Mouse (Mus musculus): ENCODE results near the gene Cipc. TPM values are rescaled to one million over a fixed set of nuclear protein-coding genes. Genes with fewer than 3 reads are reported as not detected.

Gene Cipc
- polyA plus RNA-seq, 1 experiment from 2014 or later = 34.8 TPM

DNA sequence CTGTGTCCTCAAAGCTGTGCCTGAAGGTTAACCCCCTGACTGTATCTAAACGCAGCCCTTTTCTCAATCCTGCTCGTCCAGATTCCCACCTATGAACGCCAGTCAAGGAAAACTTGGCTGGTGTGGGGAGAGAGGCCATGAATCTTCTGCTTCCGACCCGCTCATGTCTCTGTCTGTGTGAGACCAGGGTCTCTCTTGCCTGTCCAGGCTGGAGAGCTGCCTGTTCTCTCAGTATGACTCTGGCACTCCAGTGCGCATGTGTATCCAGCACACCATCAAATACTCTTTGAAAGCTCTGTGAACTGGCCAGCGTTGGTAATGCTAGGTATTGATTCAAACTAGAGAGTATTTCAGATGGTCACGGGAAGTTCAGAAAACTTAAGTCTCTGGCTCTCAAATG is 3.4 kb upstream of the Cipc start:
- CTCF ChIA-PET = interaction anchor here (1.1 to 3.4 kb wide), 3 partner anchors 9 to 228 kb away, joined by 3 to 12 read pairs (median 5); no protein-coding TSS in a partner anchor
- POLR2A ChIA-PET = no interaction called here
- TF ChIP-seq CTCF (IDR thresholded peaks at IDR 0.05) = no peak
- no peaks in the 10 kb centered on the region for H3K27me3 ChIP-seq
- in situ Hi-C loops (cut with MboI; ENCODE audit: low pct_unique_long_range_greater_than_20kb) = loop anchor here (5.0 kb wide), 1 partner anchor 171 kb away; no protein-coding TSS in a partner anchor
- ATAC-seq (no peak), DNase-seq (ENCODE audit: low read depth, low spot score) (no peak)

DNA sequence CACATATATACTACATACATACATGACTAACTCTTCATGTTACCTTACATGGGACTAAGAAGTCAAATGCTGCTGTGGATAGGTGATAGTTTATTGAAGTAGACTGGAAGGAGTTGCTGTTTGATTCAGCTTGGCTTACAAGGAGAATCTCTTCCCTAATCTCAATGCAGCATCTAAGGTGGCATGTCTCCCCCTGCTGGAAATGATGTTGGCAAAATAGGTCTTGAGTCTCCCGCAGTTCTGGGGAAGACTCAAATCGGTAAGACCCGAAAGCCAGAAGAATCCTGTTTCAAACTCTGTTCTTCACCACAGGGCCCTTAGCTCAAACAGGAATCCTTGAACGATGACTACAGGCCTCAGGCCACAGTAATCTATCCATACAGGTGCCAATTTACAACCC is 1.7 kb upstream of the Cipc start:
- POLR2A ChIA-PET = interaction anchor here (1.2 to 1.3 kb wide), 2 partner anchors 22 to 175 kb away, joined by 3 to 4 read pairs; no protein-coding TSS in a partner anchor
- DNase-seq (ENCODE audit: low read depth, low spot score) = no peak
- no peak for TF ChIP-seq CTCF (IDR thresholded peaks at IDR 0.05)
- in situ Hi-C loops (cut with MboI; ENCODE audit: low pct_unique_long_range_greater_than_20kb) = no loop called here
- H3K27me3 ChIP-seq = no peaks in the 10 kb centered on the region
- CTCF ChIA-PET = interaction anchor here (0.7 to 2.3 kb wide), 12 partner anchors 9 to 177 kb away, joined by 3 to 15 read pairs (median 4); no protein-coding TSS in a partner anchor
- ATAC-seq = no peak

DNA sequence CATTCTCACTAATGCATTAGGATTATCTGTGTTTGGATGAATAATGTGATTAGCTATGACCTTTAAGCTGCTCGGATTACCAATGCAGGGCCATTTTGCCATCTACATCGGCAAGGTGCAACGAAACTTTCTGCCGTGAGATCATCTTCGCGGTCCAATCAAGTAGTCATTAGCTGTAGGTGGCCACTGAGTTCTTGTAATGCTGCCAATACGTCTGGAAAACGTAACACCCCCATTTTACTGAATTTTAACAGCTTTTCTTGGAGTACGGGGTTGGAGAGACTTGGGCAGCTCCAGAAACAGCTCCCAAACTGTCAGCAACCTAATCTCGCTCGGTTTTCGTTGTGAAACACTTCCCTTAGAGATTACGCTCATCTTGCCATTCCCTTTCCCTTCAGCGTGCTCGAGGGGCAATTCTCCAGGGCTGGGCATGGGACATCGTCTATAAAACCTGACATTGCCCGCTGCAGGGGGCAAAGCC is 502 bp upstream of the Cipc start:
- TF ChIP-seq CTCF (IDR thresholded peaks at IDR 0.05) = no peak
- in situ Hi-C loops (cut with MboI; ENCODE audit: low pct_unique_long_range_greater_than_20kb) = no loop called here
- ChIA-PET POLR2A (interaction anchor here (1.2 kb wide), 1 partner anchor 176 kb away, joined by 4 read pairs; no protein-coding TSS in a partner anchor), CTCF (interaction anchor here (0.9 to 2.3 kb wide), 3 partner anchors 22 to 176 kb away, joined by 3 to 15 read pairs (median 7); no protein-coding TSS in a partner anchor)
- no peaks in the 10 kb centered on the region for H3K27me3 ChIP-seq
- DNase-seq (ENCODE audit: low read depth, low spot score) (no peak), ATAC-seq (no peak)

DNA sequence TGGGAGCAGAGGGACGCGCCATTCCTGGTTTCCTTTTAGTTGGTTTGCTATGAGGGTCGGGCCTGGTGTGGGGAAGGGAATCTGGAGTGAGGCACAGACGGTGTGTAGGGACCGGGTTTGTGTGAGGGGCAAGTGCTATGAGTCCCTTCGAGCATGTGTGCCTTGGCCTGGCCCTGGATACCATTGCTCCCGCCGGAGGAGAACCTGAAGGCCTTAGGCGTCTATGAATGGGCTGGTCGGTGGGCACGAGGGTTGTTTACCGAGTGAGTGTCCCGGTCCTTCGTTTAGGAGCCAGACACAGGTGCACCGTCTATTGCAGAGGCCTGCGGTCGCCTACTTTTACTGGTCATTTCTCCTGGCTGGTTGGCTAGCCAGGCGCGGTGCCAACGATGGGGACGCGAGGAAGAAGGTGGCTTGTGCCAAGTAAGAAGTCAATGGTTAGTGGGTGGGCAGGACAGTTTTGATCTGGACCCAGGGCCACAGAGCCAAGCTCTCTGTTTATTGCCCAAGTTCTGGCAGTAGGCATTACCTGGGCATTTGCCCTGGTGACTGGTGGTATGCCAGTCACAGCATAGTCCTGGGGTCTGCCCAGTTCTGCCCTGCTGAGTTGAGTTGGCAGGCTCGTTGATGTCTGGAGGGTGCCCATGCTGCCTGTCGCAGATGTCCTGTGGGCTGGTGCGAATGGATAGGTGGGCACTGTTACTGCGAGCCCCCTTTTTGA is 998 bp downstream of the Cipc start:
- ATAC-seq (no peak), DNase-seq (ENCODE audit: low read depth, low spot score) (no peak)
- no peaks in the 10 kb centered on the region for H3K27me3 ChIP-seq
- ChIA-PET CTCF (no interaction called here), POLR2A (no interaction called here)
- TF ChIP-seq CTCF (IDR thresholded peaks at IDR 0.05) = no peak
- in situ Hi-C loops (cut with MboI; ENCODE audit: low pct_unique_long_range_greater_than_20kb) = no loop called here

DNA sequence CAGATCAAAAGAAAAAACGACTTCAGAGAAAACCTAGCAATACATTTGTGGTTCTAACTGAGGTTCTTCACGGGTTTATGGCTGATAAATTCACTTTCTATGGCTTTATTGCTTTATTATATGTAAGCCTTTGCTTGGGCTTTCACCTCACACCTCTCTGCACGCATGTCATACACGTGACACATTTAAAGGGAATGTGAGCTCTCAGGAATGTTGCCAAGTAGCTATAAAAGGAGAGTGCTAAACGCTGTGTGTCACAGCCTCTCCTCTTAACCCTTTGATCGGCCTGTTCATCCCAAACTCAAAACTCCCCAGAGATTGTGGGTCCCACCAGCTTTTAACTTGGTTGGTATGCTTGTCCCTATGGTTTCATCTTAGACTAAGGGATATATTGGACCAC is 1.8 kb downstream of the Cipc start:
- POLR2A ChIA-PET = no interaction called here
- no peaks in the 10 kb centered on the region for H3K27me3 ChIP-seq
- CTCF ChIA-PET = interaction anchor here (0.8 kb wide), 1 partner anchor 63 kb away, joined by 3 read pairs; no protein-coding TSS in a partner anchor
- in situ Hi-C loops (cut with MboI; ENCODE audit: low pct_unique_long_range_greater_than_20kb) = no loop called here
- DNase-seq (ENCODE audit: low read depth, low spot score) = no peak
- TF ChIP-seq CTCF (IDR thresholded peaks at IDR 0.05) = no peak
- ATAC-seq = peak; percentile 37

DNA sequence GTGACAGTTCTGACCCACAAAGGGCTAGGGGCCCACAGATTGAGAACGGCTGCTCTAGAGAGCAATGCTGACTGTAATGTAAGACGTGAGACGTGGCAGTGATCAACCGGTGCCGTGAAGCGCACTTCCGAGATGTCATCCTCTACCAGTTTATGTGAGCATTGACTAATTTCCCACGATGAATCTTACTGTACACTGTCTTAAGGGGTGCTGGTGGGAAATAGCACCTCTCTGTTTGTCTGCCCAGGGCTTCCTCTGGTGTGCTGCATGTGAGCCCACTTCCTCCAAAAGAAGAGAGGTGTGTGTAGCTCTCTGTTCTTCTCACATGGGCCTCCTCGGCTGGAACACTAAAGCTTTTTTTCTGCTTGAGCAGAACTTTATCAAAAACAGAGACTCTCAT is 2.7 kb downstream of the Cipc start:
- in situ Hi-C loops (cut with MboI; ENCODE audit: low pct_unique_long_range_greater_than_20kb) = no loop called here
- DNase-seq (ENCODE audit: low read depth, low spot score) (no peak), ATAC-seq (no peak)
- ChIA-PET POLR2A (no interaction called here), CTCF (no interaction called here)
- H3K27me3 ChIP-seq = no peaks in the 10 kb centered on the region
- no peak for TF ChIP-seq CTCF (IDR thresholded peaks at IDR 0.05)

DNA sequence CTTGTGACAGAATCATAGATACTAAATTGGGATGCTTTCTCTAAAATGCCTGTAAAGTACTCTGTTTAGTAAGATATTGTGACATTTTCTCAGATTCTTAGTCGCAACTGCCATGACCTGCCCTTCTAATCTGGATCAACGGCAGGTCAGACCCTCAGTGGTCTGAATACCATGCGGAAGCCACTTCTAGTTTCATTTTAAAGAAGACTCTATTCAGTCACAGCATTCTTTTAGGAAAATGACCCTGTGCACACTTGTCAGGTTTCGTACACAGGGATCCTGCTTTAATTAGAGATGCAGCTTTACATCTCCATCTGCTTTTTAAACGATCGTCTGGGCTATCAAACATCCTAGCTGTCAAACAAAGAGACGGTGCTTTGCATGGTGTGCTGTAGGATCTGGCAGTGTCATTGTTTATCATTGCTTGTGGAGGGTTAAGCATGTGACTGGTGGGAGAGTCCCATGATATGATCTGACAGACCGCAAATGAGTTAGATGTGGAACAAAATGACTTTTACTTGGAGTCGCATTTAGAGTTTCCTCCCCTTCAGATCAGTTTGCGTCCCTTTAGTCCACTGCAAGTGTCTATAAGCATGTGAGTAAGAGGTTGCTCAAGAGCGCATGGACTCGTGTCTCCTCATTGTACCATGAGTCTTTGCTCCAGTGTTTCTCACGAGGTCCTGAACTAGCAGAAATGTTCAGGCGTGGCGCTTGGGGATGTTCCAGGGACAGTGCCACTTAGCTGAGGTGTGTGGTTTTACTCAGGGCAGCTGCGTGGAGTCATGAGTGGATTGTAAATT is 3.5 kb downstream of the Cipc start:
- ChIA-PET POLR2A (no interaction called here), CTCF (no interaction called here)
- ATAC-seq (no peak), DNase-seq (ENCODE audit: low read depth, low spot score) (no peak)
- H3K27me3 ChIP-seq = no peaks in the 10 kb centered on the region
- TF ChIP-seq CTCF (IDR thresholded peaks at IDR 0.05) = no peak
- in situ Hi-C loops (cut with MboI; ENCODE audit: low pct_unique_long_range_greater_than_20kb) = no loop called here

DNA sequence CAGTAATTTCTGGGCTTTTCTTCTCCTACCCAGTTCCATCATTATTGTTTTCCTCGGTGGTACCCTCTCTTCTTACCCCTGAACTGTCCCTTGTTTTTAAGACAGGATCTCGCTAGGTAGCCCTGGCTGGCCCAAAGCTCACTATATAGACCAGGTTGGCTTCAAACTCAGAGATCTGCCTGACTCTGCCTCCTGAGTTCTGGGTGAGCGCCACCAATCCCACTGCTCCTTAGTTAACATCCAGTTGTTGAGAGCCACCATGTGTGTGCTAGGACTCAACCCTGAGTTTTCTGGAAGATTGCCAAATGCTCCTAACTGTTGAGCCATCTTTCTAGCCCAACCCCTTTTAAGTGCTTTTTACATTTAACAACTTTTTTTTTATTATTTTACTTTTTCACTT is 4.1 kb downstream of the Cipc start:
- no peak for TF ChIP-seq CTCF (IDR thresholded peaks at IDR 0.05)
- ChIA-PET CTCF (no interaction called here), POLR2A (no interaction called here)
- no peak for ATAC-seq
- no peaks in the 10 kb centered on the region for H3K27me3 ChIP-seq
- DNase-seq (ENCODE audit: low read depth, low spot score) = no peak
- in situ Hi-C loops (cut with MboI; ENCODE audit: low pct_unique_long_range_greater_than_20kb) = no loop called here

DNA sequence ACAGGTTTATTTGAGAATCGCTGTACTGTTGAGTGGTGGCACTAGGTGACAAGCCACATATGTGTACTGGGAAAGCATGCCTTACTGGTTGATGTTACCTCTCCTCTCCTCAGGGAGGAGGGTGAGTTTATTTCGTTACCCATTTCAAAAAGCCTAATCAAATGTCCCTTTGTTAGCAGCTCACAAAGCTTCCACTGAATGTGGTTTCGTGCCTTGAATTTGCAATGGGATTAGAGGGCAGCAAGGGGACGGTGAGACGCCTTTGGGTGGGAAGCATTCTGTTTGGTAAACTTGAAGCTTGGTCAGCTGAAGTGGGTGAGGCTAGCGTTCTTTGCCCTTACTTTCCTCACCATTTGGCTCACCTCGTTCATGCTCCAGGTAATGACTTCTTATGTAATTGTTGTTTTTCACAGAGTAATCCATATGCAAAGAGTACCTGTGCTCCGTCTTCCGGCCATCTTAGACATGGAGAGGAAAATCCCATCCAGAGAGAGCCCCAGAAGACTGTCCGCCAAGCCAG is 5.5 kb downstream of the Cipc start:
- DNase-seq (ENCODE audit: low read depth, low spot score) = no peak
- CTCF ChIA-PET = interaction anchor here (1.0 to 1.6 kb wide), 2 partner anchors 13 to 22 kb away, joined by 3 read pairs; no protein-coding TSS in a partner anchor
- no peak for TF ChIP-seq CTCF (IDR thresholded peaks at IDR 0.05)
- no peak for ATAC-seq
- POLR2A ChIA-PET = no interaction called here
- H3K27me3 ChIP-seq = no peaks in the 10 kb centered on the region
- in situ Hi-C loops (cut with MboI; ENCODE audit: low pct_unique_long_range_greater_than_20kb) = no loop called here

DNA sequence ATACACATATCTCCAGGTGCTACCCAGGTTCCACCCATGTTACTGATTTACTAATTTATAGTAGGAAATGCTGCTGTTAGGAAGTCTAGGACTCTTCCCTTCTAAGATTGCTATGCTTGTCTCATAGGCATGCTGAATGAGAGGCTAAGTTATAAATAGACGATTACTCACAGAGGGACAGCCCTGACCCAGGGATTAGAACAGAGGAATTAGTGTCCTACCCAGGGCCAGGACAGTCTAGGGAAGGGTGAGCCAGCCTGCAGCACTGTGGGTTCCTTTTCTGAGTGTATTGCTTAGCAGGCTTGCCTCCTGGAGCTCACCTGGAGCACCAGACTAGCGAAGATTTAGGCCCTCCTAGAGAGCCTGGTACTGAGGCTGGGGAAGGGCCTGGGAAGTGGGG is 9.1 kb downstream of the Cipc start:
- H3K27me3 ChIP-seq = no peaks in the 10 kb centered on the region
- DNase-seq (ENCODE audit: low read depth, low spot score) (no peak), ATAC-seq (peak; percentile 92)
- ChIA-PET CTCF (no interaction called here), POLR2A (no interaction called here)
- no peak for TF ChIP-seq CTCF (IDR thresholded peaks at IDR 0.05)
- in situ Hi-C loops (cut with MboI; ENCODE audit: low pct_unique_long_range_greater_than_20kb) = no loop called here

DNA sequence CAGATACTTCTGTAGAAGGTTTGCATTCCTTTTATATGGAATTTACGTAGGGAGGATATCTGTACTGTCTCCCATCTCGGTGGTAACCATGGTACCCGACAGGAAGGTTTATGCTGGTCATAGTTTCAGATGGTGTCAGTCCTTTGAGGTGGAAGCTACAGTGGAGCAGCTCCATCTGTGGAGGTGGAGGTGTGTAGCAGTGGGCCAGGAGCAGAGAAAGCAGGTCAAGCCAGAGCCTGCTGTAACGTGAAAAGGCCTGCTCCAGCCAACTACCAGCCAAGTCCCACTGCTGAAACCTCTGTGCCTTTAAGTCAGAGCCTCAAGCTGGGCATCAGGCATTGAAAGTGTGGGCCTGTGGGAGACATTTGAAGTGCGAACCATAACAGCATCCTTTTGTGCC is 11.7 kb downstream of the Cipc start:
- TF ChIP-seq CTCF (IDR thresholded peaks at IDR 0.05) = no peak
- ChIA-PET CTCF (no interaction called here), POLR2A (no interaction called here)
- no peaks in the 10 kb centered on the region for H3K27me3 ChIP-seq
- ATAC-seq (no peak), DNase-seq (ENCODE audit: low read depth, low spot score) (no peak)
- in situ Hi-C loops (cut with MboI; ENCODE audit: low pct_unique_long_range_greater_than_20kb) = no loop called here

All from Patski (cell line).